Mouse (Mus musculus) midbrain, embryonic 11.5 days (tissue): Measurements from ENCODE around the gene Tcf21. TPM values are rescaled to one million over a fixed set of nuclear protein-coding genes. Genes with fewer than 3 reads are reported as not detected.

Source experiments
- ATAC-seq: fragments of 200-750 bp; cut with Nextera tagmentation; 2 replicates; pipeline ENCODE4 v1.8.0; 2017; ENCODE audit warnings: moderate TSS enrichment, moderate library complexity; ENCODE audit not compliant: low FRiP score
- DNase-seq: peaks from one replicate; pipeline ENCODE4 v3.0.0; 2015; ENCODE audit warnings: low spot score; ENCODE audit errors: missing footprints
- H3K27ac ChIP-seq: fragments of 300-500 bp; sonication (generic); 2 replicates; pipeline ENCODE4 v1.5.1; 2014; ENCODE audit warnings: low read depth, low read length
- H3K27me3 ChIP-seq: fragments of 300-500 bp; sonication (generic); 2 replicates; pipeline ENCODE4 v1.6.1; 2014; ENCODE audit warnings: mild to moderate bottlenecking, low read length, moderate library complexity, mixed read lengths; ENCODE audit not compliant: control insufficient read depth, insufficient read depth
- H3K36me3 ChIP-seq: fragments of 300-500 bp; sonication (generic); 2 replicates; pipeline ENCODE4 v1.6.1; 2014; ENCODE audit warnings: mild to moderate bottlenecking, low read length, moderate library complexity, mixed read lengths; ENCODE audit not compliant: control insufficient read depth, insufficient read depth
- H3K4me1 ChIP-seq: fragments of 300-500 bp; sonication (generic); 2 replicates; pipeline ENCODE4 v1.6.1; 2014; ENCODE audit warnings: low read length; ENCODE audit not compliant: control insufficient read depth, insufficient read depth
- H3K4me2 ChIP-seq: fragments of 300-500 bp; sonication (generic); 2 replicates; pipeline ENCODE4 v1.6.1; 2014; ENCODE audit warnings: mild to moderate bottlenecking, moderate library complexity
- H3K4me3 ChIP-seq: fragments of 300-500 bp; sonication (generic); 2 replicates; pipeline ENCODE4 v1.5.1; 2014; ENCODE audit warnings: low read depth, low read length
- H3K9ac ChIP-seq: fragments of 300-500 bp; sonication (generic); 2 replicates; pipeline ENCODE4 v1.6.1; 2014; ENCODE audit warnings: low read length
- H3K9me3 ChIP-seq: fragments of 300-500 bp; sonication (generic); 2 replicates; pipeline ENCODE4 v1.6.1; 2016; ENCODE audit warnings: low read length; ENCODE audit not compliant: control insufficient read depth
- WGBS: fragments of 180-500 bp; shearing (Covaris S2); extraction: QIAGEN DNeasy Blood & Tissue Kit; methylation state at CpG from one replicate; pipeline ENCODE4 v1.1.7; 2014; 5-methylcytosine and 5-hydroxymethylcytosine counted together
- polyA plus RNA-seq: library from polyadenylated mRNA; unstranded; fragments of >200 nt; fragmentation: Nextera tagmentation; extraction: Ambion mirVana; gene quantifications from 2 replicates; pipeline ENCODE4 v1.2.1, GENCODE M21; 2014

Tcf21 gene
- polyA plus RNA-seq, 1 experiment from 2014 or later = 0.11 TPM

GRCm38 (mm10) chr10:22811921-22812320, 8.1 kb downstream of the Tcf21 start:
- no peak overlapping the region for H3K4me2 ChIP-seq
- H3K27me3 ChIP-seq = peaks cover 58% of the 10 kb centered on the region
- DNase-seq (no peak), ATAC-seq (no peak)
- H3K36me3 ChIP-seq = no peaks in the 10 kb centered on the region
- H3K9me3 ChIP-seq = no peaks in the 10 kb centered on the region
- H3K27ac ChIP-seq = no peak overlapping the region
- H3K4me1 ChIP-seq = peaks cover 3% of the 10 kb centered on the region
- WGBS = 14% methylated on average over 12 of the region's 12 CpGs
- no peak overlapping the region for H3K4me3 ChIP-seq
- H3K9ac ChIP-seq = no peak overlapping the region

- DNase-seq (no peak), ATAC-seq (no peak)
- Histone ChIP-seq H3K4me2 (no peak overlapping the region), H3K27ac (no peak overlapping the region), H3K36me3 (no peaks in the 10 kb centered on the region), H3K9me3 (no peaks in the 10 kb centered on the region), H3K4me1 (no peaks in the 10 kb centered on the region), H3K27me3 (no peaks in the 10 kb centered on the region), H3K9ac (no peak overlapping the region), H3K4me3 (no peak overlapping the region)
- 68% methylated on average over 3 of the region's 3 CpGs for WGBS
These were observed 37.3 kb downstream of the Tcf21 start for GRCm38 (mm10) chr10:22782684-22783083.

GRCm38 (mm10) chr10:22781466-22781865, 38.5 kb downstream of the Tcf21 start:
- DNase-seq = no peak
- H3K4me2 ChIP-seq = no peak overlapping the region
- H3K36me3 ChIP-seq = no peaks in the 10 kb centered on the region
- no peak overlapping the region for H3K9ac ChIP-seq
- no peaks in the 10 kb centered on the region for H3K9me3 ChIP-seq
- no peak overlapping the region for H3K4me3 ChIP-seq
- H3K4me1 ChIP-seq = no peaks in the 10 kb centered on the region
- no peak for ATAC-seq
- H3K27ac ChIP-seq = no peak overlapping the region
- 35% methylated on average over 4 of the region's 4 CpGs for WGBS
- H3K27me3 ChIP-seq = no peaks in the 10 kb centered on the region

GRCm38 (mm10) chr10:22777939-22778338, 42.0 kb downstream of the Tcf21 start:
- WGBS = 21% methylated on average over 5 of the region's 5 CpGs
- Histone ChIP-seq H3K36me3 (no peaks in the 10 kb centered on the region), H3K9me3 (no peaks in the 10 kb centered on the region), H3K4me3 (no peak overlapping the region), H3K4me1 (no peaks in the 10 kb centered on the region), H3K27me3 (no peaks in the 10 kb centered on the region), H3K27ac (no peak overlapping the region), H3K4me2 (no peak overlapping the region), H3K9ac (no peak overlapping the region)
- no peak for ATAC-seq
- DNase-seq = no peak

GRCm38 (mm10) chr10:22776007-22776698, 43.8 kb downstream of the Tcf21 start:
- H3K4me1 ChIP-seq = no peaks in the 10 kb centered on the region
- 16% methylated on average over 7 of the region's 7 CpGs for whole genome bisulfite sequencing
- 0 out of 2 replicates have a peak overlapping the region, but pooled peaks have one; percentile 26 for H3K9ac ChIP-seq
- ATAC-seq = peak; percentile 42; the same call in 1 of the 2 replicates
- H3K27me3 ChIP-seq = no peaks in the 10 kb centered on the region
- no peaks in the 10 kb centered on the region for H3K36me3 ChIP-seq
- H3K9me3 ChIP-seq = no peaks in the 10 kb centered on the region
- no peak overlapping the region for H3K4me2 ChIP-seq
- no peak overlapping the region for H3K27ac ChIP-seq
- no peak overlapping the region for H3K4me3 ChIP-seq
- peak; percentile 94 for DNase-seq

- WGBS = 83% methylated on average over 2 of the region's 2 CpGs
- H3K9me3 ChIP-seq = no peaks in the 10 kb centered on the region
- ATAC-seq = no peak
These were observed 44.5 kb downstream of the Tcf21 start for GRCm38 (mm10) chr10:22775456-22775855.

GRCm38 (mm10) chr10:22774626-22775025, 45.3 kb downstream of the Tcf21 start:
- Histone ChIP-seq H3K4me2 (no peak overlapping the region), H3K27ac (no peak overlapping the region), H3K4me3 (no peak overlapping the region), H3K27me3 (no peaks in the 10 kb centered on the region), H3K4me1 (no peaks in the 10 kb centered on the region), H3K9me3 (no peaks in the 10 kb centered on the region), H3K9ac (no peak overlapping the region), H3K36me3 (no peaks in the 10 kb centered on the region)
- WGBS = 86% methylated on average over 3 of the region's 3 CpGs
- ATAC-seq (no peak), DNase-seq (no peak)

More at GRCm38 (mm10) chr10:22775456-22775855, 44.5 kb downstream of the Tcf21 start:
- H3K36me3 ChIP-seq = no peaks in the 10 kb centered on the region
- no peak overlapping the region for H3K9ac ChIP-seq
- no peak overlapping the region for H3K4me3 ChIP-seq
- DNase-seq = no peak
- no peak overlapping the region for H3K27ac ChIP-seq
- H3K27me3 ChIP-seq = no peaks in the 10 kb centered on the region
- H3K4me1 ChIP-seq = no peaks in the 10 kb centered on the region
- no peak overlapping the region for H3K4me2 ChIP-seq

Other genes with a start within 250 kb of the Tcf21 start
- 3.2 and 4.2 TPM in 2 replicates for gene Slc2a12, start 175.2 kb downstream of the Tcf21 start, polyA plus RNA-seq
- 131 and 138 TPM in 2 replicates for gene Tbpl1, start 88.2 kb downstream of the Tcf21 start, polyA plus RNA-seq